Mouse (Mus musculus) frontal cortex, postnatal 10 days (tissue): ENCODE data around the gene Cylc2.

Experiments used
- DNase-seq, 2 experiments: peaks; one replicate each; pipeline ENCODE4 v3.0.0; 2022; ENCODE audit warnings: low spot score in 2 of 2, mixed read lengths in 1 of 2

Cylc2 gene

DNA sequence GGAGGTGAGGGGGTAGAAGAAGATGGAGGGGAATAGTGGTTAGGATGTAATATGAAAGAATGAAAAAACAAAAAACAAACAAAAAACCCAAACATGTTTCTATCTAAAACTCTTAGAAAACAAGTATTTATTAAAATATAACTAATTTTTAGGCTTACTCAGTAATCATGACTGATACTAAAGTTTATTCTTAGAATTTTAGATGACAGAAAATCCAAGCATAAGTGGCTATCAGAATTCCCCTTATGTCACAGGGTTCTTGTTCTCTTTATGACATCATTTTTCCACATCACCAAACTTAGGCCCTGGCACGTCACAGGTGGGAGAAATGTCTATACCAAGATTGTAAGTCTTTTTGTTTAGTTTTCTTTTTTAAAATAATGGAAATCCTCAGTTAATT, at the start of gene Cylc2:
TSS of gene Cylc2 (plus strand) at position 301 of the 400 bp plus-strand sequence.
- DNase-seq = no peak
